Mouse (Mus musculus) hindbrain, embryonic 12.5 days (tissue): ENCODE measurements around the gene Ikbip. TPM values are rescaled to one million over a fixed set of nuclear protein-coding genes. Genes with fewer than 3 reads are reported as not detected.

ENCODE experiments used
- ATAC-seq: fragments of 200-750 bp; cut with Nextera tagmentation; 2 replicates; pipeline ENCODE4 v1.8.0; 2017; ENCODE audit warnings: moderate TSS enrichment; ENCODE audit not compliant: low FRiP score
- H3K27ac ChIP-seq: fragments of 300-500 bp; sonication (generic); 2 replicates; pipeline ENCODE4 v1.5.1; 2016; ENCODE audit warnings: mild to moderate bottlenecking
- H3K27me3 ChIP-seq: fragments of 300-500 bp; sonication (generic); 2 replicates; pipeline ENCODE4 v1.6.1; 2016; ENCODE audit warnings: mild to moderate bottlenecking
- H3K36me3 ChIP-seq: fragments of 300-500 bp; sonication (generic); 2 replicates; pipeline ENCODE4 v1.6.1; 2016; ENCODE audit warnings: mild to moderate bottlenecking
- H3K4me1 ChIP-seq: fragments of 300-500 bp; sonication (generic); 2 replicates; pipeline ENCODE4 v1.6.1; 2016
- H3K4me2 ChIP-seq: fragments of 300-500 bp; sonication (generic); replicated peaks from 2 replicates; pipeline ENCODE4 v1.6.1; 2016; ENCODE audit warnings: mild to moderate bottlenecking
- H3K4me3 ChIP-seq: fragments of 300-500 bp; sonication (generic); 2 replicates; pipeline ENCODE4 v1.5.1; 2016; ENCODE audit warnings: mild to moderate bottlenecking
- H3K9ac ChIP-seq: fragments of 300-500 bp; sonication (generic); 2 replicates; pipeline ENCODE4 v1.6.1; 2016; ENCODE audit warnings: mild to moderate bottlenecking, moderate library complexity
- H3K9me3 ChIP-seq: fragments of 300-500 bp; sonication (generic); replicated peaks from 2 replicates; pipeline ENCODE4 v1.6.1; 2016; ENCODE audit warnings: mild to moderate bottlenecking
- WGBS: fragments of 180-500 bp; shearing (Covaris S2); methylation state at CpG from one replicate; pipeline ENCODE4 v1.1.7; 2016; 5-methylcytosine and 5-hydroxymethylcytosine counted together
- polyA plus RNA-seq: library from polyadenylated mRNA; unstranded; fragments of >200 nt; fragmentation: Nextera tagmentation; extraction: Ambion mirVana; gene quantifications from 2 replicates; pipeline ENCODE4 v1.2.1, GENCODE M21; 2016

Ikbip gene
- polyA plus RNA-seq, 1 experiment from 2014 or later = 26.8 TPM

DNA sequence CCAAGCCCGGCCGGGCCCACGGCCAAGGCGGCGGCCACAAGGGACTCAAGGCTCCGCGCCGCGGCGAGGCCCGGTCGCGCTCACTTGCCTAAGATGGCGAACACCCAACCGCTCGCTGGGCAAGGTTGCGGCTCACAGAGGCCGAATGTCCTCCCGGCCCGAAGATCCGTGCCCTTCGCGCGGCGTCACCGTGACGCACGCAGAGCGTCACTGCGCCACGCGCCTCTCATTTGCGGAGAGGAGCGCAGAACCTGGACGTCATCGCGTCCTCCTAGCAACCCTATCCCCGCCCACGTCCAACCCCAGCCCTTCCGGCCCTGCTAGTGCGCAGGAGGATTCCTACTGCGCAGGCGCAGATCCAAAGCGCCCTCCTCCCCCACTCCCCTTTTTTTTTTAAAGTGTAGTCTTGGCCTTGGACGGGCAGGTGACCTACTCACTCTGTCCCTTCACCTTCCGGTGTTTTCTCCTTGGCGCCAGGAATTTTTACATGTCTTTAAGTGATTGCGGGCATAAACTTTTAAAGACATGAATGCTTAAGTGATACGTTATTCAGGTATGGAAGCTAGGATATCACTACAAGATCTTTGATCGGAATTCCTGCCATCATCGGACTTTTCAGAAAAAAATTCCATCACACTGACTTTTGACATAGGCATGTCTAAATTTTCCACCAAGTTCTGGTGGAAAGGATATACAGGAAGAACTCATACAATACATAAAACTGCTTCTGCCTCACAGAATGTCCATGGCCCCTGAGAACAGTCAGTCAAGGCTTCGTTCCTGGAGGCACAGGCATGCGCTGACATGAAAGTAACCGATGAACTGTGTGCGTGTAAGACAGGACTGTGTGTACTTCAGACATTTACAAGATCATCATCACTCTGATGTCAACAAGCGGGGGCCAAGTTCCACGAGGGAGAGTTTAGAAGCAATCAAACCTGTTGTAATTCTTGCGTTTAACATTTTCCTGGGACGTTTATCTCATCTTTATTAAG lies 41.4 kb downstream of the Ikbip start, which contains the start of gene Slc25a3:
TSS of gene Slc25a3 (minus strand) at position 232 of the 995 bp plus-strand sequence.
- H3K4me3 ChIP-seq = peak within 1 kb of the TSS; percentile 99
- WGBS = 13% methylated on average over 58 of the region's 59 CpGs
- peak within 1 kb of the TSS; percentile 92 for H3K27ac ChIP-seq
- no peaks in the 10 kb centered on the region for H3K27me3 ChIP-seq
- peaks cover 24% of the 10 kb centered on the region for H3K36me3 ChIP-seq
- peak within 1 kb of the TSS; percentile 95 for H3K4me2 ChIP-seq
- H3K4me1 ChIP-seq = peaks cover 19% of the 10 kb centered on the region
- peak; percentile 99 for ATAC-seq
- no peaks in the 10 kb centered on the region for H3K9me3 ChIP-seq
- peak within 1 kb of the TSS; percentile 92 for H3K9ac ChIP-seq

DNA sequence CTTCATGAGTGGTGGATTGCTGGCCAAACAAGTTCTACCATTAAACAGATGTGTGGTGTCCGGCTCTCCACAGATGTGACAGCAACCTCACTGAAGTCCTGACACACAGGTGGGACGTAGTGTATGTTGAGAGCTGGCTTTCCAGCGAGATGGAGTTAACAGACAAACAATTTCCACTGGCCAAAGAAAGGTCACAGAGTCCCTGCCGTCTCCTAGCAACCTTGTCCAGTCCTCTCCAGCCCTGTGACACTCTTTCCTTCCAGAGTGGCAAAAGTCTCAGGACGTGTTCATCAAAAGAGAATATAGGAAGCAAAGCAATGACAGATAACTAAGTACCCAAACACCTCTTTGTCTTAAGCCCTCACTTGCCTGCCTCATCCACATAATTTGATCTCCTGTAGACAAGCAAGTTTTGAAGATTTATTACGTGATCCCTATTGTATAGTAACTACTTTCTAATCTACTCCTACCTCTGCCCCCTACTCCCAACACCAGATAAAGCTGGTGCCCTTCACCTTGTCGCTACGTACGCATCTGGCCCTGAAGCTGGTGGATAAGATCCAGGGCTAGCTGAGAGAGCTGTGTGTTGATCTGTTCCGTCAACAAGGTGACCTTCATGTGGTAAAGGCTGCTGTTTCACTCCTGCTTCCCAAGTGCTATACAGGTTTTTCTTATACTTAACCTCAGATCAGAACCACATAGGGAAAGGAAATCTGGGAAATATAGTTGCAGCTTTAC lies 44.0 kb downstream of the Ikbip start:
- peaks cover 3% of the 10 kb centered on the region; the same call in 1 of the 2 replicates for H3K36me3 ChIP-seq
- WGBS = 74% methylated on average over 10 of the region's 10 CpGs
- no peak for ATAC-seq
- H3K4me1 ChIP-seq = peaks cover 17% of the 10 kb centered on the region
- H3K9me3 ChIP-seq = no peaks in the 10 kb centered on the region
- no peak overlapping the region for H3K4me3 ChIP-seq
- H3K9ac ChIP-seq = no peak overlapping the region
- no peaks in the 10 kb centered on the region for H3K27me3 ChIP-seq
- H3K4me2 ChIP-seq = no peak overlapping the region
- H3K27ac ChIP-seq = no peak overlapping the region

DNA sequence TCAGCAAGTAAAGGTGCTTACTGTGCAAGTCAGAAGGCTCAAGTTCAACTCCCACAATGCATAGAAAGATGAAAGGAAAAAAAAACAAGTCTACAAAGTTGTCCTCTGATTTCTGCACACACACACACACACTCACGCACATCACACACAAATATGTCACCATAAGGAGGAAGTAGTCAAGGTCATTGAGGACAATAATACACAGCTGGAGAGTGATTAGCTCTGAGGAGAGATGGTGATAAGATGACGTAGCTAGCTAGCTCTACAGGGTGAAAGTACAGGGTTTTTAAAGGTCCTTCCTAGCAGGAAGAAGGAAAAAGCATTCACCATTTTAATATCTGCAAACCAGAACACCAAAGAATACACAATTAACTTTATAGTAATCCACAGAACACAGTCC lies 44.7 kb downstream of the Ikbip start:
- H3K27ac ChIP-seq = no peak overlapping the region
- H3K27me3 ChIP-seq = no peaks in the 10 kb centered on the region
- 90% methylated on average over 2 of the region's 2 CpGs for WGBS
- no peak overlapping the region for H3K4me3 ChIP-seq
- no peaks in the 10 kb centered on the region for H3K36me3 ChIP-seq
- no peak overlapping the region for H3K9ac ChIP-seq
- H3K4me2 ChIP-seq = no peak overlapping the region
- peaks cover 11% of the 10 kb centered on the region for H3K4me1 ChIP-seq
- no peaks in the 10 kb centered on the region for H3K9me3 ChIP-seq
- ATAC-seq = no peak

DNA sequence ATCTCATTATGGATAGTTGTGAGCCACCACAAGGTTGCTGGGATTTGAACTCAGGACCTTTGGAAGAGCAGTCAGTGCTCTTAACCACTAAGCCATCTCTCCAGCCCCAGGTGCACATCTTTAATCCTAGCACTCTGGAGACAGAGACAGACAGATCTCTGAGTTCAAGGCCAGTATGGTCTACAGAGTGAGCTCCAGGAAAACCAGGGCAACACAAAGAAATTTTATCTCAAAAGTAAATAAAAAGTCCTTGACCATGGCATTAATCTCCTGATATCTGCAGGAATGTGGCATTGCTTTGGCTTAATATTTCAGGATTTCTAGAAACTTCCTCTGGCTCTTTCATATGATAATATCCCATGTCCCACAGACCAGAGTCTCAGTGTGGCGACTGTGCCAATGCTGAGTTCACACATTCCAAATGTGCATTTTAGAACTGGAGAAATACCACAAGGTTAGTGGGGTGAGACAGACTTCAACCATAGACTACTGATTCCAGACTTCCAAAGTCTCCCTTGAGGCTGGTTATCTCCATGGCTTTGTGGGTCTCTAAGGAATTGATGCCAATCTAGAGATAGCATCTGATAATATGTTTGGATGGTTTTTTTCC lies 45.9 kb downstream of the Ikbip start:
- no peak for ATAC-seq

DNA sequence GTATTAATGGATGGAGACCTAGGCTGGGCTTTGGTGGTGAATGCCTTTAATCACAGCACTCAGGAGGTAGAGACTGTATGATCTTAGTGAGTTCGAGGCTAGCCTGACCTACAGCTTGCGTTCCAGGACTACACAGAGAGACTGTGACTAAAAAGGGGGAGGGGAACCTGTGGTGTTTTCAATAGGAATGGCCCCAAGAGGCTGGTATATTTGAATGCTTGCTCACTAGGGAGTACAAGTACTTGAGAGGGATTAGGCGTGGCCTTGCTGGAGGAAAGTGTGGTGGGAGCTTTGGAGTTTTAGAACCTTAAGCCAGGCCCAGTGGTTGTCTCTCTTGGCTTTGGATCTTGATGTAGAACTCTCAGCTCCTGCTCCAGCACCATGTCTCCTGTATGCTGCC lies 48.1 kb downstream of the Ikbip start:
- H3K4me2 ChIP-seq = no peak overlapping the region
- no peaks in the 10 kb centered on the region for H3K27me3 ChIP-seq
- no peak overlapping the region for H3K27ac ChIP-seq
- H3K9me3 ChIP-seq = no peaks in the 10 kb centered on the region
- H3K9ac ChIP-seq = no peak overlapping the region
- WGBS = 81% methylated on average over 3 of the region's 3 CpGs
- no peaks in the 10 kb centered on the region for H3K4me1 ChIP-seq
- H3K4me3 ChIP-seq = no peak overlapping the region
- H3K36me3 ChIP-seq = no peaks in the 10 kb centered on the region
- no peak for ATAC-seq

More for the DNA sequence above, 45.9 kb downstream of the Ikbip start:
- Histone ChIP-seq H3K27me3 (no peaks in the 10 kb centered on the region), H3K4me3 (no peak overlapping the region), H3K9ac (no peak overlapping the region), H3K4me1 (0 out of 2 replicates have a peak, but pooled peaks cover 3% of the 10 kb centered on the region), H3K36me3 (no peaks in the 10 kb centered on the region), H3K9me3 (no peaks in the 10 kb centered on the region), H3K4me2 (no peak overlapping the region), H3K27ac (no peak overlapping the region)
- 78% methylated on average over 1 of the region's 1 CpGs for WGBS

DNA sequence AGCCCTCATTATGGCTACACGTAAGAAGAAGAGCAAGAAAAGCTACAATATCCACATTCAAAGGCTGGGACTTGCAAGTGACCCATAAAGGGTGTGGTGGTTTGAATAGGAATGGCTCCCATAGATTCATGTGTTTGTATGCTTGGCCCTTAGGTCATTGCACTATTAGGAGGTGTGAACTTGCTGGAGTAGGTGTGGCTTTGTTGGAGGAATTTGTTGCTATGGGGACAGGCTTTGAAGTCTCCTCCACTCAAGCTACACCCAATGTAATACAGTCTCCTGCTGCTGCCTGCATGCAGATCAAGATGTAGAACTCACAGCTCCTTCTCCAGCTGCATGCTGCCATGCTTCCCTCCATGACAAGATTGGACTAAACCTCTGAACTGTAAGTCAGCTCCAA lies 48.8 kb downstream of the Ikbip start:
- no peaks in the 10 kb centered on the region for H3K36me3 ChIP-seq
- H3K27me3 ChIP-seq = no peaks in the 10 kb centered on the region
- H3K4me2 ChIP-seq = no peak overlapping the region
- no peak overlapping the region for H3K4me3 ChIP-seq
- no peak overlapping the region for H3K27ac ChIP-seq
- 86% methylated on average over 1 of the region's 1 CpGs for WGBS
- ATAC-seq = no peak
- H3K9ac ChIP-seq = no peak overlapping the region
- no peaks in the 10 kb centered on the region for H3K4me1 ChIP-seq
- H3K9me3 ChIP-seq = no peaks in the 10 kb centered on the region

DNA sequence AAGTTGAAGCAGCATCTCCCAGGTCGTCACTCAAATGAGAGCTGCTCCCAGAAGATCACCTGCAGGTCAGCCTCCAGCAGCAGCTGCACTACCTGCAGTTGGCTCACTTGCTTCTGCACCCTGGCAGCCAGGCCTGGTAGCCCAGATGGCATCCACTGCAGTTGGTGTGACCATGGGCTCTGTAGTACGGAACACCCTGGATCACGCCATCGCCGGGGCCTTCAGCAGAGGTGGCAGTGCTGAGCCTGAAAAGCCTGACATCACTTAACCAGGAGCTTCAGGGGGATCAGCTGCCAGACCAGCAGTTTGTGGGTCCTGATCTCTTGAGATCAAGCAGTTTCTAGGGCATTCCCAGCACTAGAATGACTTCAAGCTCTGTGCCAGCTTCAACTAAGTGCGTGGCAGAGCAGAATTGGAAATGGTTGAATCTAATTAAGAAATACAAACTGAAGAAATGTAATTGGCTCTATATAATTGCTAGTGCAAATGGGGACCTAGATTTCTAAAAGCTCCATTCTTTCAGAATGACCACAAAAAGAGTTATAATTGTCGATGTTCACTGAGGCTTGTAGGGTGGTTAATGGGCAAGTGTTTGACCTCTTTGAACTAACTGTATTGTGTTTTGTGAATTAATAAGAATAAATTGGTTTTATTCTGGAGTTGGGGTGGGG lies 52.7 kb downstream of the Ikbip start:
- Histone ChIP-seq H3K9ac (no peak overlapping the region), H3K27ac (no peak overlapping the region), H3K4me1 (no peaks in the 10 kb centered on the region), H3K27me3 (no peaks in the 10 kb centered on the region), H3K4me2 (no peak overlapping the region), H3K9me3 (no peaks in the 10 kb centered on the region), H3K36me3 (no peaks in the 10 kb centered on the region), H3K4me3 (no peak overlapping the region)
- ATAC-seq = no peak
- WGBS = 82% methylated on average over 7 of the region's 7 CpGs

DNA sequence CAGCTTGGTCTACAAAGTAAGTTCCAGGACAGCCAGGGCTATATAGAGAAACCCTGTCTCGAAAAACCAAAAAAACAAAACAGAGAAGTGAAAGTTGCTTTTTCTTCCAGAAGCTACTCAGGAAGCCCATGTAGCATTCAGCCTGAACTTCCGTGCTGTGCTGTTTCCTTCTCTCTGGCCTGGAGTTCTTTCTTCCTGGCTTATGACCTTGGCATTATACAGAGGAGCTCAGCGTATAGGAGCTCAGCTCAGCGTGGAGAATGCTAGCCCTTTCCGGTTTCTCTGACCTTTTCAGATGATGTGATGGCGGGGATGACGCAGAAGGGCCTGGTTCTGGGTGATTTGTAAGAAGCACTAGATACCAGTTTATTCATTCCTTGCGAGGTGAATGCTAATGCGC lies 54.7 kb downstream of the Ikbip start:
- H3K9ac ChIP-seq = no peak overlapping the region
- WGBS = 69% methylated on average over 9 of the region's 9 CpGs
- no peak overlapping the region for H3K4me2 ChIP-seq
- no peak overlapping the region for H3K27ac ChIP-seq
- H3K4me3 ChIP-seq = no peak overlapping the region
- H3K27me3 ChIP-seq = no peaks in the 10 kb centered on the region
- no peaks in the 10 kb centered on the region for H3K4me1 ChIP-seq
- H3K9me3 ChIP-seq = no peaks in the 10 kb centered on the region
- no peak for ATAC-seq
- no peaks in the 10 kb centered on the region for H3K36me3 ChIP-seq

DNA sequence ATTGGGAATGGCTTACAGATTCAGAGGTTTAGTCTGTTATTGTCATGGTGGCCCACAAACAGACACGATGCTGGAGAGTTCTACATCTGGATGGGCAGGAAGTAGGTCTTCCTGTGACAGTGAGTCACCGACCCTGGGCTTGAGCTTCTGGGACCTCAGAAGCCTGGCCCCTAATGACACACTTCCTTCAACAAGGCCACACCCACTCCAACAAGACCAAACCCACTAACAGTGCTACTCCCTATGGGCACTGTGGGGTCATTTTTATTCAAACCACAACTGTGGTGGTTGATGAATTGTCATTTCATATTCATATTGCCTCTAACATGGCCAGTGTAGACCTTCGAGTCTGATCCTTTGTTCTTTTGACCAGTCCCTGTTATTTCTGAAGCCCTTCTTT lies 55.6 kb downstream of the Ikbip start:
- no peak for ATAC-seq
- WGBS = 91% methylated on average over 3 of the region's 3 CpGs
- no peak overlapping the region for H3K4me2 ChIP-seq

DNA sequence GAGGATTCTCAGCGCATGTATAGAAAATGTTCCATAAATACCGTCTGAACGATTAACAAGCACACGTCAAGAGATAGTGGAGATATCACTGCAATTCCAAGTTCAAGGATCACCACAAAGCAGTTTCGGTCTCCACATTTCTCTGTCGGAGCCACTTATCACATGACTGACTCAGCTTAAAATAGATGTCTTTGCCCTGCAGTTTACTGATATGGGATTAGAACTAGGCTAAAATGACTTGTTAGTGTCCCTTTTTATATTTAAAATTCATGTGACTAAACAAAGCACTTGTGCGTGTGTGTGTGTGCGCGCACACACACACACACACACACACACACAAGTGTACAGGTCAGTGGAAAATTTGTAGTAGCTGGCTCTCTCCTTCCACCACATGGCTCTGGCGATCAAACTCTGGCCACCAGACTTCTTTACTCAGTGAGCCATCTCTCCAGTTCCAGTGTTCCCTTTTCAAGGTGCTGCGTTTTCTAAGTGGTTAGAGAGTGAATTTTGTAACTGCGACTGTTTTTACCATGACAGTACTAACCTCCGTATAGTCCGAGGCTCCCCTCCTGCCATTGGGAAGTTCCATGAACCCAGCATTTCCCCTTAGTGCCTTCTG lies 56.5 kb downstream of the Ikbip start:
- Histone ChIP-seq H3K27me3 (no peaks in the 10 kb centered on the region), H3K9me3 (no peaks in the 10 kb centered on the region), H3K4me2 (no peak overlapping the region), H3K4me1 (no peaks in the 10 kb centered on the region), H3K4me3 (no peak overlapping the region), H3K9ac (no peak overlapping the region), H3K36me3 (no peaks in the 10 kb centered on the region), H3K27ac (no peak overlapping the region)
- no peak for ATAC-seq
- WGBS = 92% methylated on average over 14 of the region's 14 CpGs

More for the DNA sequence above, 55.6 kb downstream of the Ikbip start:
- Histone ChIP-seq H3K36me3 (no peaks in the 10 kb centered on the region), H3K9me3 (no peaks in the 10 kb centered on the region), H3K4me3 (no peak overlapping the region), H3K27me3 (no peaks in the 10 kb centered on the region), H3K9ac (no peak overlapping the region), H3K4me1 (no peaks in the 10 kb centered on the region), H3K27ac (no peak overlapping the region)

DNA sequence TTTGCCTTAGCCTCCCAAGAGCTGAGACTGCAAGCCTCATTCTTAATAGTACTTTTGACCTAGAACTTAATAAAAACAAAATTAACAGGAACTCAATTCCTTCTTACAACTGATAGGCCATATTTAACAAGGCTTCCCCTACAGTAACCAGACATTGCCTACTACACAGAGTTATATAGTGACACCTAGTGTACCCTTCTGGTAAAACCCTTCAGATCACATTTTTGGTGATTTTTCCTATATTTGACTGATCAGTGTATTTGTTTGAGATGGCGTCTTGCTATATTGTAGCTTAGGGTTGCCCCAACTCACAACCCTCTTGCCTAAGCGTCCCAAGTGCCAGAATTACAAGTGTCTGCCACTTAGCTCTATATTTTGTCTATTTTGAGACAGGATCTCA lies 58.8 kb downstream of the Ikbip start:
- no peak overlapping the region for H3K4me3 ChIP-seq
- peaks cover 13% of the 10 kb centered on the region for H3K36me3 ChIP-seq
- H3K27ac ChIP-seq = no peak overlapping the region
- no peak for ATAC-seq
- no peak overlapping the region for H3K4me2 ChIP-seq
- H3K9ac ChIP-seq = no peak overlapping the region
- no peaks in the 10 kb centered on the region for H3K27me3 ChIP-seq
- 48% methylated on average over 2 of the region's 2 CpGs for whole genome bisulfite sequencing
- H3K9me3 ChIP-seq = no peaks in the 10 kb centered on the region
- H3K4me1 ChIP-seq = no peaks in the 10 kb centered on the region
